15 mouse cellular contexts compared by ENCODE assay signal in genomic region chr16:45832747-45833108, GRCm38 (mm10).
DNase-seq lines count a peak whose midpoint lies in the region; ATAC-seq and TF ChIP-seq lines count a peak whose summit lies in the region.
"Had no signal": no experiment of that assay in that cellular context is flagged by ENCODE, and none has a peak within 500 bp of the region (broad histone marks: within the 10 kb centered on the region; RNA-seq: fewer than 3 reads in every experiment).

No protein-coding gene starts in this region.

- DNase-seq in heart, adult 9 months (ENCODE audit: low spot score in 2 of 2): no peak
- DNase-seq in kidney, adult 9 months: no peak
- DNase-seq in lung, postnatal 0 days (ENCODE audit: low spot score): peak; percentile 42
- DNase-seq in lung, adult 2 months: no peak
- no peak for DNase-seq in liver, postnatal 0 days
- DNase-seq in hindbrain, postnatal 0 days (ENCODE audit: low spot score): no peak
- DNase-seq: cerebellum, postnatal 14 days; spleen, adult 18-20 months had no signal

- peaks cover 63% of the 10 kb centered on the region for H3K4me1 ChIP-seq in heart, embryonic 12.5 days (replicated peaks)
- peaks cover 69% of the 10 kb centered on the region for H3K4me1 ChIP-seq in kidney, embryonic 15.5 days
- H3K4me1 ChIP-seq in lung, postnatal 0 days (ENCODE audit: insufficient read depth, low read depth, low read length): peaks cover 18% of the 10 kb centered on the region; the same call in 1 of the 2 replicates
- H3K4me1 ChIP-seq in lung, adult 2 months (ENCODE audit: control insufficient read depth, insufficient read depth, low read length): peaks cover 37% of the 10 kb centered on the region
- H3K4me1 ChIP-seq in liver, postnatal 0 days (ENCODE audit: insufficient read depth): peaks cover 18% of the 10 kb centered on the region; the same call in 1 of the 2 replicates
- H3K4me1 ChIP-seq in hindbrain, postnatal 0 days (ENCODE audit: insufficient read depth, low read length): no peaks in the 10 kb centered on the region

- TF ChIP-seq POLR2A in lung, adult 2 months (IDR thresholded peaks at IDR 0.05; ENCODE audit: borderline replicate concordance, extremely low read depth, low read depth, low read length): no peak

- no peaks in the 10 kb centered on the region for H3K27me3 ChIP-seq in heart, embryonic 12.5 days (replicated peaks)
- no peaks in the 10 kb centered on the region for H3K27me3 ChIP-seq in kidney, embryonic 15.5 days
- H3K27me3 ChIP-seq in lung, postnatal 0 days (replicated peaks; ENCODE audit: insufficient read depth, low read length): no peaks in the 10 kb centered on the region
- no peaks in the 10 kb centered on the region for H3K27me3 ChIP-seq in liver, postnatal 0 days (ENCODE audit: insufficient read depth, low read length)
- H3K27me3 ChIP-seq in hindbrain, postnatal 0 days (ENCODE audit: insufficient read depth, low read length): no peaks in the 10 kb centered on the region
- H3K27me3 ChIP-seq: limb, embryonic 13.5 days; midbrain, embryonic 15.5 days had no signal

- H3K27ac ChIP-seq in heart, embryonic 12.5 days (ENCODE audit: poor library complexity, severe bottlenecking): peak overlapping the region; percentile 91
- H3K27ac ChIP-seq in kidney, embryonic 15.5 days: peak overlapping the region; percentile 90
- no peak overlapping the region; the same call in 1 of the 2 replicates for H3K27ac ChIP-seq in lung, postnatal 0 days (ENCODE audit: low read length)
- peak overlapping the region; percentile 4; the same call in 1 of the 2 replicates for H3K27ac ChIP-seq in liver, postnatal 0 days (ENCODE audit: low read depth)
- H3K27ac ChIP-seq in hindbrain, postnatal 0 days: no peak overlapping the region
- H3K27ac ChIP-seq: left cerebral cortex, adult 2 months; limb, embryonic 13.5 days; midbrain, embryonic 15.5 days had no signal

- peak; percentile 75 for ATAC-seq in heart, embryonic 12.5 days (ENCODE audit: insufficient number of reproducible peaks, low FRiP score)
- no peak for ATAC-seq in kidney, embryonic 15.5 days (replicated peaks; ENCODE audit: low FRiP score)
- ATAC-seq in lung, postnatal 0 days: no peak; the same call in 1 of the 2 replicates
- ATAC-seq in liver, postnatal 0 days: no peak
- ATAC-seq in hindbrain, postnatal 0 days: no peak
- ATAC-seq: hindbrain, embryonic 16.5 days; midbrain, embryonic 15.5 days had no signal

- peak overlapping the region; percentile 19; the same call in 1 of the 2 replicates for H3K4me2 ChIP-seq in heart, embryonic 12.5 days
- no peak overlapping the region; the same call in 1 of the 2 replicates for H3K4me2 ChIP-seq in kidney, embryonic 15.5 days
- H3K4me2 ChIP-seq in lung, postnatal 0 days (replicated peaks; ENCODE audit: low read depth, low read length): no peak overlapping the region
- H3K4me2 ChIP-seq in liver, postnatal 0 days (ENCODE audit: low read depth, low read length): peak overlapping the region; percentile 55; the same call in 1 of the 2 replicates
- H3K4me2 ChIP-seq in hindbrain, postnatal 0 days (ENCODE audit: low read depth, low read length): no peak overlapping the region
- H3K4me2 ChIP-seq: limb, embryonic 13.5 days; midbrain, embryonic 15.5 days had no signal

- 0 out of 2 replicates have a peak, but pooled peaks cover 4% of the 10 kb centered on the region for H3K9me3 ChIP-seq in heart, embryonic 12.5 days (replicated peaks)
- no peaks in the 10 kb centered on the region for H3K9me3 ChIP-seq in kidney, embryonic 15.5 days (replicated peaks)
- no peaks in the 10 kb centered on the region for H3K9me3 ChIP-seq in lung, postnatal 0 days (ENCODE audit: low read length)
- H3K9me3 ChIP-seq in liver, postnatal 0 days (ENCODE audit: low read length): no peaks in the 10 kb centered on the region
- no peaks in the 10 kb centered on the region for H3K9me3 ChIP-seq in hindbrain, postnatal 0 days (ENCODE audit: low read length)
- H3K9me3 ChIP-seq: forebrain, embryonic 10.5 days; limb, embryonic 13.5 days; midbrain, embryonic 15.5 days had no signal

- TF ChIP-seq EP300 in lung, postnatal 0 days (IDR thresholded peaks at IDR 0.05): no peak
- TF ChIP-seq EP300 in liver, postnatal 0 days (IDR thresholded peaks at IDR 0.05; ENCODE audit: low read depth): no peak

- H3K9ac ChIP-seq in heart, embryonic 12.5 days: no peak overlapping the region
- H3K9ac ChIP-seq in kidney, embryonic 15.5 days: no peak overlapping the region
- H3K9ac ChIP-seq in lung, postnatal 0 days (replicated peaks; ENCODE audit: low read depth): no peak overlapping the region
- H3K9ac ChIP-seq in liver, postnatal 0 days (replicated peaks): no peak overlapping the region
- H3K9ac ChIP-seq in hindbrain, postnatal 0 days (replicated peaks; ENCODE audit: low read length): no peak overlapping the region
- H3K9ac ChIP-seq: limb, embryonic 13.5 days; midbrain, embryonic 15.5 days had no signal

- 42% methylated on average over 6 of the region's 6 CpGs for WGBS in heart, embryonic 12.5 days
- WGBS in kidney, embryonic 15.5 days: 32% methylated on average over 6 of the region's 6 CpGs
- 14% methylated on average over 6 of the region's 6 CpGs for WGBS in lung, postnatal 0 days
- whole genome bisulfite sequencing in lung, adult 2 months: 13% methylated on average over 6 of the region's 6 CpGs
- 47% methylated on average over 6 of the region's 6 CpGs for WGBS in liver, postnatal 0 days (ENCODE audit: insufficient replicate concordance)
- WGBS in hindbrain, postnatal 0 days: 79% methylated on average over 6 of the region's 6 CpGs

- H3K4me3 ChIP-seq in heart, embryonic 12.5 days: no peak overlapping the region
- no peak overlapping the region for H3K4me3 ChIP-seq in kidney, embryonic 15.5 days (replicated peaks)
- H3K4me3 ChIP-seq in lung, postnatal 0 days (ENCODE audit: low read depth, low read length): no peak overlapping the region
- H3K4me3 ChIP-seq in lung, adult 2 months (replicated peaks; ENCODE audit: extremely low read depth, low read depth, low read length): no peak overlapping the region
- H3K4me3 ChIP-seq in liver, postnatal 0 days (ENCODE audit: low read depth, low read length): no peak overlapping the region
- no peak overlapping the region for H3K4me3 ChIP-seq in hindbrain, postnatal 0 days (ENCODE audit: low read length)
- H3K4me3 ChIP-seq: forebrain, embryonic 10.5 days; left cerebral cortex, adult 2 months; limb, embryonic 13.5 days; midbrain, embryonic 15.5 days had no signal

- peaks cover 13% of the 10 kb centered on the region for H3K36me3 ChIP-seq in heart, embryonic 12.5 days
- peaks cover 15% of the 10 kb centered on the region for H3K36me3 ChIP-seq in kidney, embryonic 15.5 days
- H3K36me3 ChIP-seq in lung, postnatal 0 days (ENCODE audit: insufficient read depth, low read length): no peaks in the 10 kb centered on the region
- H3K36me3 ChIP-seq in liver, postnatal 0 days (replicated peaks; ENCODE audit: insufficient read depth, low read length): no peaks in the 10 kb centered on the region
- no peaks in the 10 kb centered on the region for H3K36me3 ChIP-seq in hindbrain, postnatal 0 days (ENCODE audit: insufficient read depth, low read length)
- H3K36me3 ChIP-seq: midbrain, embryonic 15.5 days had no signal

- TF ChIP-seq CTCF in lung, postnatal 0 days (IDR thresholded peaks at IDR 0.05): no peak
- TF ChIP-seq CTCF in lung, adult 2 months (IDR thresholded peaks at IDR 0.05; ENCODE audit: insufficient read depth, low read length): no peak
- TF ChIP-seq CTCF in liver, postnatal 0 days (IDR thresholded peaks at IDR 0.05; ENCODE audit: low read depth): no peak
- no peak for TF ChIP-seq CTCF in hindbrain, postnatal 0 days (IDR thresholded peaks at IDR 0.05; ENCODE audit: low read depth)

Comparison
In these comparisons a context has a peak if more than half of its experiments do, and no peak if none do; other contexts are left out.
1. H3K27ac ChIP-seq: peak in heart, embryonic 12.5 days (single experiment), kidney, embryonic 15.5 days (single experiment) and liver, postnatal 0 days (single experiment); none in lung, postnatal 0 days (single experiment) and hindbrain, postnatal 0 days (single experiment).
2. H3K4me2 ChIP-seq: peak in heart, embryonic 12.5 days (single experiment) and liver, postnatal 0 days (single experiment); none in kidney, embryonic 15.5 days (single experiment), lung, postnatal 0 days (single experiment) and hindbrain, postnatal 0 days (single experiment).